Mouse (Mus musculus) midbrain, embryonic 10.5 days (tissue): ENCODE data around the gene Fra10ac1. TPM values are rescaled to one million over a fixed set of nuclear protein-coding genes. Genes with fewer than 3 reads are reported as not detected.

Experiments
- DNase-seq: peaks from one replicate; pipeline ENCODE4 v3.0.0-alpha.2; 2017; ENCODE audit warnings: low spot score
- H3K27ac ChIP-seq: fragments of 300-500 bp; sonication (generic); replicated peaks from 2 replicates; pipeline ENCODE4 v1.5.1; 2016; ENCODE audit warnings: mild to moderate bottlenecking
- H3K27me3 ChIP-seq: fragments of 300-500 bp; sonication (generic); 2 replicates; pipeline ENCODE4 v1.6.1; 2016; ENCODE audit warnings: low read depth, mild to moderate bottlenecking; ENCODE audit not compliant: poor library complexity, severe bottlenecking
- H3K36me3 ChIP-seq: fragments of 300-500 bp; sonication (generic); 2 replicates; pipeline ENCODE4 v1.6.1; 2016; ENCODE audit warnings: mild to moderate bottlenecking, moderate library complexity
- H3K4me1 ChIP-seq: fragments of 300-500 bp; sonication (generic); 2 replicates; pipeline ENCODE4 v1.6.1; 2016
- H3K4me3 ChIP-seq: fragments of 300-500 bp; sonication (generic); 2 replicates; pipeline ENCODE4 v1.5.1; 2016; ENCODE audit warnings: mild to moderate bottlenecking, moderate library complexity
- H3K9me3 ChIP-seq: fragments of 300-500 bp; sonication (generic); replicated peaks from 2 replicates; pipeline ENCODE4 v1.6.1; 2016; ENCODE audit warnings: mild to moderate bottlenecking
- WGBS: fragments of 180-500 bp; shearing (Covaris S2); methylation state at CpG from one replicate; pipeline ENCODE4 v1.1.7; 2016; 5-methylcytosine and 5-hydroxymethylcytosine counted together
- polyA plus RNA-seq: library from polyadenylated mRNA; unstranded; fragments of >200 nt; fragmentation: Nextera tagmentation; extraction: Ambion mirVana; gene quantifications from 2 replicates; pipeline ENCODE4 v1.2.1, GENCODE M21; 2016

Gene Fra10ac1
- polyA plus RNA-seq = 45.1 and 46.6 TPM in 2 replicates

DNA sequence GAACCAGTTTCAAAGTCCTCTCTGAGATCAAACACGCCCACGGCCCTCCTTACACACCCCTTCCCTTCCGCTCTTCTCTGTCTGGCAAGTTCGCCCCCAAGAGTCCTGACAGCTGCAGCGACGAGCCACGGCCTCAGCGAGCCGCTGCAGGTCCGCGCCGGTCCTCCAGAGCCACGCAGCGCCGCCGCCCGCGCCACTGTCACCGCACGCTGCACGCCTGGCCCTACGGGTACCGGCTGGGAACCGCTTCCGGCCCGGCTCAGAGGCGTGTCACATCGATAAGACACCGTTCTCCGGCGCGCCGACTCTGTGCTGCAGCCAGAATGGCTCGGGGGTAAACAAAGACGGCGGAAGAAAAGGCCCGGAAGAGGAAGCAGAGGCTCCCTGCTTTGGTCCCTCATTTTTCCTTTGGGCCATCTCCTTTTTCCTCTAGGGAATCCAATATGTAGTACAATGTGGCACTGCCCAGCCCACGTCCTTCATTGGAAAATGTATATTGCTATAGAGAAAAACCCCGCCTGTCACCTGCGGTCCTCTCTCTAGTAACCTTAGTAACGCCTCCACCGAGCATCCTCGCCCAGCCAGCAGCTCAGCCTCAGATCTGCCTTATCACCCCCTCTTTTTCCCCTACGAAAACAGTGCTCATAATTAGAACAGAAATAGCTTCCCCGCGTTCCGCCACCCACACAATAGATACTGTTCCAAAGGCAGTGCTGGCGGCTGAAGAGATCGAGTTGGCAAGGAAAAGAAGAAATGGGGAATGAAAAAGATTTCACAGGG, at the start of gene Fra10ac1:
Fra10ac1 (minus strand) TSS at position 252 of the 780 bp plus-strand sequence.
- Histone ChIP-seq H3K4me3 (peak within 1 kb of the TSS; percentile 73), H3K36me3 (peaks cover 2% of the 10 kb centered on the region; the same call in 1 of the 2 replicates), H3K9me3 (peaks cover 4% of the 10 kb centered on the region; the same call in 1 of the 2 replicates), H3K4me1 (peaks cover 24% of the 10 kb centered on the region), H3K27ac (peak within 1 kb of the TSS; percentile 90), H3K27me3 (no peaks in the 10 kb centered on the region)
- DNase-seq = peak; percentile 93
- WGBS = under 1% methylated on average over 49 of the region's 49 CpGs

DNA sequence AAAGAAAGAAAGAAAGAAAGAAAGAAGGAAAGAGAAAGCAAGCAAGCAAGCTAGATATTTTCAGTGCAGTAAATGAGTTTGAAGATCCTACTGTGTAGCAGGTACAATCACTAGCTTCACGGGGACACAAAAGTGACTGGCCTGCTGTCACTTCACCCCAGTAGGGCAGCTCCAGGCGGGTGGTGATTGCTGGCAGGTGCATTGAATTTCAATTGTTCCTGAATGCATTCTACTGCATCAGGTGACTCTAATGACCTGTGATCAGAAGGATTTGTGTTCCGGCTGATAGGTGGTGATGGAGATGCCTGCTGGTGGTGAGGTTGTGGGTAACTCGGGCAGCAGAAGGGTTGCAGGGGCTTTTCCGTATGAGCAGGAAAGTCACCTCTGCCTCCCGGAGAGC, 47.1 kb upstream of the Fra10ac1 start:
- H3K36me3 ChIP-seq = no peaks in the 10 kb centered on the region
- peaks cover 6% of the 10 kb centered on the region; the same call in 1 of the 2 replicates for H3K4me1 ChIP-seq
- no peak for DNase-seq
- no peak overlapping the region for H3K4me3 ChIP-seq
- H3K27ac ChIP-seq = no peak overlapping the region
- no peaks in the 10 kb centered on the region for H3K27me3 ChIP-seq
- H3K9me3 ChIP-seq = no peaks in the 10 kb centered on the region
- WGBS = 50% methylated on average over 6 of the region's 6 CpGs

DNA sequence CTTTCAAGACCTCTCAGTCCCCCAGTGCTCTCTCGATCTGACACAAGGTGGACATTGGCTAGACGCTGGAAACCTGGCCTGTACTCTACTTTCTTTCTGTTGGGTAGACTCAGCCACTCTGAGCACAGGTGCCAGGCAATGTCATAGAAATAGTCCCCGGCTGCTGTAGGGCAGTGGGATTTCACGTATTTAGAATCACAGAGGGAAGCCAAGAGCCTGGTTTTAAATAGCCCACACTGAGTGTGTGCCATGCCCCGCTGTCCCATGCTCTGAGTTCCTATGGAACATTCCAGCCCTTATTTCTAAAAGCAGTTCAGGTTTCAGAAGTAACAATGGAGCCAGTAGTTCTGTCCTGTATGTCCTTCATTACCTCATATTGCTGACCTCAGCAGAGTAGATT, 43.5 kb upstream of the Fra10ac1 start:
- no peak overlapping the region for H3K4me3 ChIP-seq
- 82% methylated on average over 5 of the region's 5 CpGs for WGBS
- H3K9me3 ChIP-seq = no peaks in the 10 kb centered on the region
- no peaks in the 10 kb centered on the region for H3K36me3 ChIP-seq
- no peak for DNase-seq
- no peak overlapping the region for H3K27ac ChIP-seq
- H3K4me1 ChIP-seq = peaks cover 20% of the 10 kb centered on the region
- peaks cover 9% of the 10 kb centered on the region for H3K27me3 ChIP-seq

DNA sequence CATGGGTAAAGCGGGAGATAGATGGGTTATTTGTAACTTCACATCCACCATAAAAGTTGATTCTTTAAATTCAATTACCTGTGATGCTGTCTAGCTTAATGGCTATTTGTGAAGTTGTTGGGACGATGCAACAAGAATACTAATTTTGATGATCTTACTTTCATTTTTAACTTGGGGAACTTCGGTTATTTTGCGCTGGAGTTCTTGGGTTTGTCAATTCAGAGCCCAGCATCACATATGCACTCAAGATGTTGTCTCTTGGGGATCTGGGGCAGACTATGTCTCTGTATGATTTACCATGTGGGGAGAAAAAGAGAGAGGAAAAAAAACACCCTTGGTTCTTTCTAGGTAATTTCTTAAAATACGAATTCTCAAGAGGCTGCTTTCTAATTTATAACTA, 41.8 kb upstream of the Fra10ac1 start:
- whole genome bisulfite sequencing = 87% methylated on average over 5 of the region's 5 CpGs
- Histone ChIP-seq H3K9me3 (no peaks in the 10 kb centered on the region), H3K36me3 (no peaks in the 10 kb centered on the region), H3K27ac (no peak overlapping the region), H3K4me1 (peaks cover 20% of the 10 kb centered on the region), H3K27me3 (peaks cover 10% of the 10 kb centered on the region), H3K4me3 (no peak overlapping the region)
- DNase-seq = no peak

DNA sequence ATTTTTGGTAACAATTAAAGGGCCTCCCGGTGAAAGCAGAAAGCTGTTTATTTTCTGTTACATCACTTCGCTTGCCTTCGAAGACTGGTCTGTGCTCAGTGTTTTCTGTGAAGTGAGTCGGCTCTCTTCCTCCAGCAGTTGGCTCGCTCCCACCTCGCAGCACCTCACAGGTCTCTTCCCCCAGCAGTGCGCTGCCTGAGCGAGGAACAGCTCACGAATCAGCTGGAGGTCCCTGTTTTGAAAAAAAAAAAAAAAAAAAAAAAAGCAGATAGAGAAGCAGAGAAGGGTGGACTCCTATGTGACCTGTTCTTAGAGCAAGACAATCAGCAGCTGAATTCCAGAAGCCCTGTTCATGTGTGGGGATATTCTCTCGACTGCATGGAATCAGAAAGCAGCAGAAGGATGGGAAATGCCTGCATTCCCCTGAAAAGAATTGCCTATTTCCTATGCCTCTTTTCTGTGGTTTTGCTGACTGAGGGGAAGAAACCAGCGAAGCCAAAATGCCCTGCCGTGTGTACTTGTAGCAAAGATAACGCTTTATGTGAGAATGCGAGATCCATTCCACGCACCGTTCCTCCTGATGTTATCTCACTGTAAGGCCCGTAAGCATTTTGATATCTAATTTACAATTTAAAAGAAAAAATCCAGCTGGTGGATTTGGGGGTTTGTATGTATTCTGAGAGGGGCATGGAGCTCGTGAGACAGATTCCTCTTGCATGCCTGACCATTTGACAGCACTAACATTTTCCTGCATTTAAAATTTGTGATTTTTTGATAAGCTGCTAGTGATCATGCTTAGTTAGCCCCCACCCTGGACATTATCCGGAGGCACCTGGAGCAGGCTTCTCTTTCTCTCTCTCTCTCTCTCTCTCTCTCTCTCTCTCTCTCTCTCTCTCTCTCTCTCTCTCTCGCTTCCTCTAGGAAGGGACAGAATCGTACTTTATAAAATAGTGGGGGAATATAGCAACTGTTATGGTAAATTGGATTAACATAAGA, 40.8 kb upstream of the Fra10ac1 start, which contains the start of gene Lgi1:
Lgi1 (plus strand) TSS at position 32 of the 996 bp plus-strand sequence.
- Histone ChIP-seq H3K4me1 (peaks cover 20% of the 10 kb centered on the region), H3K4me3 (peak within 1 kb of the TSS; percentile 41), H3K27ac (0 out of 2 replicates have a peak within 1 kb of the TSS, but pooled peaks have one; percentile 4), H3K9me3 (no peaks in the 10 kb centered on the region), H3K36me3 (no peaks in the 10 kb centered on the region), H3K27me3 (peaks cover 10% of the 10 kb centered on the region)
- WGBS = 23% methylated on average over 21 of the region's 21 CpGs
- DNase-seq = peak; percentile 15

DNA sequence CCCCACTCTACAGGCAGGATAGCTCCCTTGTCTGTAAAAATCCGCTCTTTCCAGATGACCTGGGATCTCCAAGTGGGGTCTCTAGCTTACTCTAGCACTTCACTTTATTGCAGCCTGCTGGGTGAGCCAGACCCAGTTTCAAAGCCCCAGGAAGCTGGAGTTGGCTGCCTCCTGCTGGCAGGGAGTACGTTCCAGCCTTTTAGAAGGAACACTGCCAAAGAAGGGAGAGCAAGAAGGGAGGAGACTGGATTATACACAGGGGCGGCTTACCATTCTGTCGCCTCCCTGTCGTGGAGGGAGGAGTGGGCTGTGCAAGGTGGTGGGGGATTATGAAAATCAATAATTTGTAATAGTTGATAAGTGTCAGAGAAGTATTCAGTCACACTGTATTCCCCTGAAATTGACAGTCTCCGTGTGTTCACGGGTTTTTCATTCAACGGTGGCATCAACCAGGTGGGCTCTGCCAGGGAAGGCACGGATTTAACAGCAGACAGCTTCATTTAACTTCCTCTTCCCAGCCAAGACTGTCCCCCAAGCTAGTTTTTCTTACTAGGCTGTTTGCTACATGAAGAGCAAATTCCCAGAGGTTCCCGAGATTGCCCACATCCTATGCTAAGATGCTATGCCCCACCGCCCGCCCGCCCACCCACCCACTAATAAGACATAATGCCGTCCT, 40.0 kb upstream of the Fra10ac1 start:
- peak; percentile 19 for DNase-seq
- Histone ChIP-seq H3K9me3 (no peaks in the 10 kb centered on the region), H3K4me3 (peak overlapping the region; percentile 41), H3K36me3 (no peaks in the 10 kb centered on the region), H3K27ac (no peak overlapping the region), H3K4me1 (peaks cover 25% of the 10 kb centered on the region), H3K27me3 (peaks cover 10% of the 10 kb centered on the region)
- WGBS = 17% methylated on average over 14 of the region's 14 CpGs

DNA sequence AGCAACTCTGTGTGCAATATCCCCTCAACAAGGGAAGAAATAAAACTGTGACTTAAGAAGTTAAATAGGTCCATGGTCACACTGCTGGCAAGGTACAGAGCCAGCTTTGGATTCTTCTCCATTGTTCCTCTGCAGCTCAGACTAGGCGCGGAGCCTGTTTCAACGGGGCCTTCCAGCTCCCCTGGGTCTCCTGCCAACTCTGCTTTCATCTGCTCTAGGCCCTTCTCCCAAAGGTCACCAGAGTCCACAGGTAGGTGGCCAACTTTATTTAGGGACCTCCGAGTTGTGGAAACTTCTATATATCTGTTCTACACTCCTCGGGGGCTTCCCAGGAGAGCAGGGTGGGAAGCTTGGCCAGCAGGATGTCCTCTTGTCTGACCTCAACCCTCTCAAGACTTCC, 37.4 kb upstream of the Fra10ac1 start:
- no peak overlapping the region for H3K27ac ChIP-seq
- H3K4me1 ChIP-seq = peaks cover 25% of the 10 kb centered on the region
- H3K9me3 ChIP-seq = no peaks in the 10 kb centered on the region
- WGBS = 87% methylated on average over 5 of the region's 5 CpGs
- H3K36me3 ChIP-seq = no peaks in the 10 kb centered on the region
- peaks cover 10% of the 10 kb centered on the region for H3K27me3 ChIP-seq
- no peak for DNase-seq
- H3K4me3 ChIP-seq = no peak overlapping the region

DNA sequence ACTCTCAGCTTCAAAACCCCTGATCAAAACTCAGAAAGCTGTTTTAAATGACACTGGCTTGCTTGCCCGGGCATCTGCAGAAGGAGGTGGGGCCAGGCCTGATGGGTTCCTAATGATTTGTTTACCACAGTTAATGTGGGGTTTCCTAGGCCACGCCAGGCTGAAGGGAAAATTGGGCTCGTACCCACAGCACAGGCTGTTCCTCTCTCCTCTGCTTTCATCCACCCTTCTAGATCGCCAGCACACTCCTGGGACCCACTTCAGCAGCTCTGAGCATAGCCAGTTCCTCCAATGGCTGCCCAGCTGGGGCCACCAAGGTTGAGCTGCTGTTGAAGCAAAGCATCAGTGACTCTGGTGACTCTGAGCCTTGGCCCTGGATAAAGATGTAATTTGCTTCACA, 36.4 kb upstream of the Fra10ac1 start:
- Histone ChIP-seq H3K9me3 (no peaks in the 10 kb centered on the region), H3K36me3 (no peaks in the 10 kb centered on the region), H3K27me3 (peaks cover 10% of the 10 kb centered on the region), H3K4me3 (no peak overlapping the region), H3K4me1 (peaks cover 23% of the 10 kb centered on the region), H3K27ac (no peak overlapping the region)
- WGBS = 82% methylated on average over 4 of the region's 4 CpGs
- no peak for DNase-seq

DNA sequence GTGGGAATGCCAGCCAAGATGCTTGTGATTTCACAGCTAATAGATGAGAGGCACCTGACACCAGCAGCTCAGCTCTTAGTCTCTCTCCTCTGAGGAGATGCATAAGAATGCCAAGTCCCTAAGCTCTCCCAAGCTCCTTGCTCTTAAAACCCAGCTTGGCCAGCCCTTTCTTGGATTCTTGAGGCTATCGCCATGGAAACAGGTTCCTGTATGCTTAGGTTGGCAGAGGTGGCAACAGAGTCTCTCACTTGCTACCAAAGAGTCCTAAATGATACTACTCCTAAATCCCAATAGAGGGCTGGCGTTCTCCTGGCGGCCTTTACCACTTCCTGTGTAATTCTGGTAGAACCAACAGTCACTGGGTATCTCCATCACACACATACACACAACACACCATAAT, 35.5 kb upstream of the Fra10ac1 start:
- no peak overlapping the region for H3K4me3 ChIP-seq
- H3K36me3 ChIP-seq = no peaks in the 10 kb centered on the region
- peaks cover 18% of the 10 kb centered on the region for H3K4me1 ChIP-seq
- 0 out of 2 replicates have a peak overlapping the region, but pooled peaks have one; percentile 13 for H3K27ac ChIP-seq
- H3K9me3 ChIP-seq = no peaks in the 10 kb centered on the region
- WGBS = 89% methylated on average over 3 of the region's 3 CpGs
- peaks cover 10% of the 10 kb centered on the region for H3K27me3 ChIP-seq
- DNase-seq = no peak

DNA sequence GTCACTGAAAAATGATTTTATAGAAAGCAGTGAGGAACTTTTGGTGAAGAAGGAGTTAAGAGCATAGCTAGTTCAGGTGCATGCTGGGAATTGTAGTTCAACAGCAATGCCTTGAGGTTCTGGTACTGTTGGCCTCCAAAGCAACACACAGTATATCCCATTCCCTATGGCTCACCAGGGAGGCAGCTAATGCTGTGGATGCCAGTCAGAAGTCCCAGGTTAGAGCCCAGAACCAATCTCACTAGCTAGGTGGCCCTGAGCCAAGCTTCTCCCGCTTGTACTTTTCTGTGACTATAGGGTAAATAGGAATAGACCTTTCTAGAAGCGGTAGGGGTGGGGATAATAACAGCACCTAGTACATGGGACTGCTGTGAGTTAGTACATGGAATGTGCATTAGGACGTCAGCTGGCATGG, 34.7 kb upstream of the Fra10ac1 start:
- no peaks in the 10 kb centered on the region for H3K36me3 ChIP-seq
- DNase-seq = no peak

DNA sequence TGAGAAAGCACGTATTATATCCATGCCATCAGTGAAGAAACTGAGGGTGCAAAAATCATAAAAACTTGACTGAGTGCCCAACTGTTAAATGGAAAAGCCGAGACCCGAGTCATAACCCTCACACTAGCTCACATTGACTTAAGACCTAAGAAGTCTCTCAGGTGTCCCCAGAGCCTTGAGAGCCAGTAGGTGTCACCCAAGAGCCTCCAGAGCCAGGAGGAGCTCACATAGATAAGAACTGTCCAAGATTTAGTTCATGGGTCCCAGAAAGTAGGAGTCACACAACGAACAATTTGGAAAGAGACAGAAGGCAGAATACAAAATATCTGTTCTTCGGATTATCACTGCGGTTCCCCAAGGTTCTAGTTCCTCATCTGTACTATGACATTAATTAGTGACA, 29.8 kb upstream of the Fra10ac1 start:
- 63% methylated on average over 6 of the region's 6 CpGs for WGBS
- no peaks in the 10 kb centered on the region for H3K9me3 ChIP-seq

More for the DNA sequence above, 34.7 kb upstream of the Fra10ac1 start:
- whole genome bisulfite sequencing = 95% methylated on average over 3 of the region's 3 CpGs
- H3K27ac ChIP-seq = no peak overlapping the region
- H3K27me3 ChIP-seq = peaks cover 8% of the 10 kb centered on the region
- peaks cover 15% of the 10 kb centered on the region for H3K4me1 ChIP-seq
- H3K4me3 ChIP-seq = no peak overlapping the region
- H3K9me3 ChIP-seq = no peaks in the 10 kb centered on the region

DNA sequence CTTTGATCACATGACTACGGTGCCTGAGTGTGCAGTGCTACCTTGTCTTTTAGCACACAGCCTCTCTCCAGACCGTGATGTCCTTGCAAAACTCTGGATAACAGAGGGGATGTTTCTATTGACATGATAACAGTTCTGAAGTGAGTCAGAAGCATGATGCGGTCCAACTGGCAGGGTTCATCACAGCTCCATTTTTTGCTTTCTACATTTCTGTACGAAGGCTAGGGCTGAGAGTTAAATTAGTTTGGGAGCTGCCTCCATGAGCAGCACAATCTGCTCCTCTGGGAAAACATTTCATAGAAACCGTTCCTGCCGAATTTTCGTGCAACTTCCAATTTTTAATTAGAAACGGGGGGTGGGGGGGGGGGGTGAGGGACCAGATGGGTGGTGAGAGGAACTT, 25.7 kb upstream of the Fra10ac1 start:
- no peak overlapping the region for H3K4me3 ChIP-seq
- H3K27me3 ChIP-seq = no peaks in the 10 kb centered on the region
- no peaks in the 10 kb centered on the region for H3K36me3 ChIP-seq
- H3K9me3 ChIP-seq = no peaks in the 10 kb centered on the region
- no peak for DNase-seq
- 87% methylated on average over 8 of the region's 8 CpGs for WGBS
- no peak overlapping the region for H3K27ac ChIP-seq
- peaks cover 11% of the 10 kb centered on the region for H3K4me1 ChIP-seq

More for the DNA sequence above, 29.8 kb upstream of the Fra10ac1 start:
- Histone ChIP-seq H3K27ac (no peak overlapping the region), H3K36me3 (no peaks in the 10 kb centered on the region), H3K4me3 (no peak overlapping the region), H3K27me3 (no peaks in the 10 kb centered on the region), H3K4me1 (peaks cover 13% of the 10 kb centered on the region)
- no peak for DNase-seq
